Mouse (Mus musculus) neural tube, embryonic 14.5 days (tissue): ENCODE results near the gene Usp4. TPM values are rescaled to one million over a fixed set of nuclear protein-coding genes. Genes with fewer than 3 reads are reported as not detected.
"Not testable (repeated sequence)": the region's sequence is repeated elsewhere in the genome, so short reads cannot be mapped to it uniquely, and the experiment has no call there.

ENCODE experiments used
- ATAC-seq: fragments of 200-750 bp; cut with Nextera tagmentation; 2 replicates; pipeline ENCODE4 v1.8.0; 2017; ENCODE audit warnings: low read depth, mild to moderate bottlenecking, moderate TSS enrichment, moderate library complexity
- H3K27ac ChIP-seq: fragments of 300-500 bp; sonication (generic); 2 replicates; pipeline ENCODE4 v1.5.1; 2014; ENCODE audit warnings: low read depth, mild to moderate bottlenecking, control low read depth, low read length, moderate library complexity, mixed read lengths
- H3K27me3 ChIP-seq: fragments of 300-500 bp; sonication (generic); 2 replicates; pipeline ENCODE4 v1.6.1; 2014; ENCODE audit warnings: low read length; ENCODE audit not compliant: control insufficient read depth, insufficient read depth
- H3K36me3 ChIP-seq: fragments of 300-500 bp; sonication (generic); 2 replicates; pipeline ENCODE4 v1.6.1; 2014; ENCODE audit warnings: low read length, mixed read lengths; ENCODE audit not compliant: control insufficient read depth, insufficient read depth
- H3K4me1 ChIP-seq: fragments of 300-500 bp; sonication (generic); 2 replicates; pipeline ENCODE4 v1.6.1; 2014; ENCODE audit warnings: low read length; ENCODE audit not compliant: control insufficient read depth, insufficient read depth
- H3K4me2 ChIP-seq: fragments of 300-500 bp; sonication (generic); 2 replicates; pipeline ENCODE4 v1.6.1; 2014; ENCODE audit warnings: mild to moderate bottlenecking, low read depth, low read length, control low read depth
- H3K4me3 ChIP-seq: fragments of 300-500 bp; sonication (generic); 2 replicates; pipeline ENCODE4 v1.5.1; 2014; ENCODE audit warnings: low read depth, low read length, control low read depth, mixed read lengths
- H3K9ac ChIP-seq: fragments of 300-500 bp; sonication (generic); replicated peaks from 2 replicates; pipeline ENCODE4 v1.6.1; 2014; ENCODE audit warnings: low read depth, mild to moderate bottlenecking, control low read depth, low read length, mixed read lengths
- H3K9me3 ChIP-seq: fragments of 300-500 bp; sonication (generic); 2 replicates; pipeline ENCODE4 v1.6.1; 2016; ENCODE audit warnings: low read length; ENCODE audit not compliant: control insufficient read depth
- WGBS: fragments of 180-500 bp; shearing (Covaris S2); extraction: QIAGEN DNeasy Blood & Tissue Kit; methylation state at CpG from one replicate; pipeline ENCODE4 v1.1.7; 2014; 5-methylcytosine and 5-hydroxymethylcytosine counted together
- polyA plus RNA-seq: library from polyadenylated mRNA; unstranded; fragments of >200 nt; fragmentation: Nextera tagmentation; extraction: Ambion mirVana; gene quantifications from 2 replicates; pipeline ENCODE4 v1.2.1, GENCODE M21; 2014

Usp4 gene
- polyA plus RNA-seq, 1 experiment from 2014 or later: 130 TPM

DNA sequence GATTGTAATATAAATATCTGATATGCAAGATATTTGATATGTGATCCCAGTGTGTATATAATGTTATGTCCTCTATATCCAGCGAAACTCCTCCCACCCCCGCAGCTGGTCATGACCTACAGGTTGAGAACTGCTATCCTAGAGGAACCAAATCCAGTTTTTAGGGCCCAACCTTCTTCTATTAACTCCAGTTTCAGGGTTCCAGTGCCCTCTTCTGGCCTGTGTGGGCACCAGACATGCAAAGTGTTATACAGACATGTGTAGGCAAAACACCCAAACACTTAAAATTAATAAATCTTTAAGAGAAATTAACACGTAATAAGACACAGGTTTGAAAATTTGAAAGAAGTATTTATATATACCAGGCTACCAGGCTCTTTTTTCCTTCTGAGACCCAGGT lies 30.1 kb upstream of the Usp4 start:
- over 99% methylated on average over 3 of the region's 3 CpGs for WGBS
- Histone ChIP-seq H3K36me3 (no peaks in the 10 kb centered on the region), H3K9ac (no peak overlapping the region), H3K27me3 (no peaks in the 10 kb centered on the region), H3K4me1 (no peaks in the 10 kb centered on the region), H3K27ac (no peak overlapping the region), H3K4me2 (no peak overlapping the region), H3K9me3 (no peaks in the 10 kb centered on the region), H3K4me3 (no peak overlapping the region)
- ATAC-seq: no peak

GRCm38 (mm10) chr9:108318462-108318861 lies 29.2 kb upstream of the Usp4 start:
- Histone ChIP-seq H3K36me3 (no peaks in the 10 kb centered on the region), H3K4me3 (no peak overlapping the region), H3K9me3 (no peaks in the 10 kb centered on the region), H3K9ac (no peak overlapping the region), H3K4me2 (no peak overlapping the region), H3K4me1 (no peaks in the 10 kb centered on the region), H3K27ac (no peak overlapping the region), H3K27me3 (no peaks in the 10 kb centered on the region)
- 85% methylated on average over 2 of the region's 2 CpGs for WGBS
- ATAC-seq: no peak

- H3K9me3 ChIP-seq, H3K27ac ChIP-seq, H3K27me3 ChIP-seq, H3K4me3 ChIP-seq, H3K36me3 ChIP-seq, H3K9ac ChIP-seq, H3K4me2 ChIP-seq, H3K4me1 ChIP-seq, ATAC-seq: not testable (repeated sequence)
- WGBS: 88% methylated on average over 7 of the region's 7 CpGs
Measured at GRCm38 (mm10) chr9:108322054-108322453, 25.6 kb upstream of the Usp4 start.

GRCm38 (mm10) chr9:108324784-108325183 lies 22.9 kb upstream of the Usp4 start:
- H3K4me1 ChIP-seq: no peaks in the 10 kb centered on the region
- no peaks in the 10 kb centered on the region for H3K9me3 ChIP-seq
- WGBS: 98% methylated on average over 1 of the region's 1 CpGs

DNA sequence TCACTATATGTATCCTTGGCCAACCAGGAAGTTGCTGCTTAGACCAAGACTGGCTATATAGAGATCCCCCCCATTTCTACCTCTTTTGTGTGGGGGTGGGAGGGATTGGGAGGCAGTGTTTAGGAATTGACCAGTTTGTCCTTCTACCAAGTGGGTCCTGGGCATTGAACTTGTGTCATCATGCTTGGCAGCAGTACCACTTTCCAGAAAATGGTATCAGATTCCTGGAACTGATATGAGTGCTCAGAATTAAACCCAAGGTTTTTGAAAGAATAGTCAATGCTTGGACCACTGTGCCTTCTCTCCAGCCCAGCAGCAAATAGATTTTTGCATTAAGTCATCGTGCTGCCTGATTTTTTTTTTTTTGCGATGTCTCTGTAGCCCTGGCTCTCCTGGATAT lies 21.8 kb upstream of the Usp4 start:
- ATAC-seq: no peak
- WGBS: 97% methylated on average over 2 of the region's 2 CpGs

More at GRCm38 (mm10) chr9:108324784-108325183, 22.9 kb upstream of the Usp4 start:
- Histone ChIP-seq H3K4me2 (no peak overlapping the region), H3K36me3 (peaks cover 9% of the 10 kb centered on the region; the same call in 1 of the 2 replicates), H3K4me3 (no peak overlapping the region), H3K27ac (no peak overlapping the region), H3K9ac (no peak overlapping the region), H3K27me3 (no peaks in the 10 kb centered on the region)
- no peak for ATAC-seq

GRCm38 (mm10) chr9:108337848-108338550 lies 9.7 kb upstream of the Usp4 start:
- Histone ChIP-seq H3K36me3 (peaks cover 14% of the 10 kb centered on the region; the same call in 1 of the 2 replicates), H3K9me3 (no peaks in the 10 kb centered on the region), H3K4me2 (peak overlapping the region; percentile 64; the same call in 1 of the 2 replicates), H3K27ac (peak overlapping the region; percentile 89), H3K4me3 (0 out of 2 replicates have a peak overlapping the region, but pooled peaks have one; percentile 74), H3K27me3 (no peaks in the 10 kb centered on the region), H3K4me1 (peaks cover 15% of the 10 kb centered on the region), H3K9ac (peak overlapping the region; percentile 89)
- 71% methylated on average over 10 of the region's 10 CpGs for WGBS
- ATAC-seq: no peak

More for the DNA sequence above, 21.8 kb upstream of the Usp4 start:
- Histone ChIP-seq H3K9ac (no peak overlapping the region), H3K27me3 (no peaks in the 10 kb centered on the region), H3K36me3 (peaks cover 11% of the 10 kb centered on the region; the same call in 1 of the 2 replicates), H3K27ac (no peak overlapping the region), H3K9me3 (no peaks in the 10 kb centered on the region), H3K4me3 (no peak overlapping the region), H3K4me2 (no peak overlapping the region), H3K4me1 (no peaks in the 10 kb centered on the region)

- ATAC-seq: no peak
- Histone ChIP-seq H3K27me3 (no peaks in the 10 kb centered on the region), H3K4me2 (peak overlapping the region; percentile 64), H3K9me3 (no peaks in the 10 kb centered on the region), H3K4me3 (peak overlapping the region; percentile 74), H3K9ac (peak overlapping the region; percentile 89), H3K4me1 (peaks cover 15% of the 10 kb centered on the region), H3K27ac (peak overlapping the region; percentile 89), H3K36me3 (peaks cover 14% of the 10 kb centered on the region; the same call in 1 of the 2 replicates)
- 33% methylated on average over 6 of the region's 6 CpGs for WGBS
Measured at GRCm38 (mm10) chr9:108338551-108338885, 9.1 kb upstream of the Usp4 start.

GRCm38 (mm10) chr9:108338886-108339781 lies 8.5 kb upstream of the Usp4 start, which contains the start of gene Gpx1:
Gpx1 (plus strand) TSS chr9:108338903.
- peak within 1 kb of the TSS; percentile 64 for H3K4me2 ChIP-seq
- under 1% methylated on average over 49 of the region's 49 CpGs for WGBS
- ATAC-seq: peak; percentile 95
- peak within 1 kb of the TSS; percentile 89 for H3K27ac ChIP-seq
- H3K27me3 ChIP-seq: no peaks in the 10 kb centered on the region
- peak within 1 kb of the TSS; percentile 74 for H3K4me3 ChIP-seq
- H3K9me3 ChIP-seq: no peaks in the 10 kb centered on the region
- H3K36me3 ChIP-seq: peaks cover 12% of the 10 kb centered on the region; the same call in 1 of the 2 replicates
- peak within 1 kb of the TSS; percentile 89 for H3K9ac ChIP-seq
- peaks cover 15% of the 10 kb centered on the region for H3K4me1 ChIP-seq

DNA sequence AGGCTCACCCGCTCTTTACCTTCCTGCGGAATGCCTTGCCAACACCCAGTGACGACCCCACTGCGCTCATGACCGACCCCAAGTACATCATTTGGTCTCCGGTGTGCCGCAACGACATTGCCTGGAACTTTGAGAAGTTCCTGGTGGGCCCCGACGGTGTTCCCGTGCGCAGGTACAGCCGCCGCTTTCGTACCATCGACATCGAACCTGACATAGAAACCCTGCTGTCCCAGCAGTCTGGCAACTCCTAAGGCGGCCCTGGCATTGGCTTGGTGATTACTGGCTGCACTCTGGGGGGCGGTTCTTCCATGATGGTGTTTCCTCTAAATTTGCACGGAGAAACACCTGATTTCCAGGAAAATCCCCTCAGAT lies 7.8 kb upstream of the Usp4 start:
- Histone ChIP-seq H3K27me3 (no peaks in the 10 kb centered on the region), H3K27ac (peak overlapping the region; percentile 89; the same call in 1 of the 2 replicates), H3K4me2 (peak overlapping the region; percentile 64), H3K4me3 (peak overlapping the region; percentile 74), H3K9ac (peak overlapping the region; percentile 89), H3K9me3 (no peaks in the 10 kb centered on the region), H3K36me3 (peaks cover 9% of the 10 kb centered on the region; the same call in 1 of the 2 replicates), H3K4me1 (peaks cover 15% of the 10 kb centered on the region)
- WGBS: 15% methylated on average over 20 of the region's 20 CpGs
- no peak for ATAC-seq
